In the genomic region with DNA sequence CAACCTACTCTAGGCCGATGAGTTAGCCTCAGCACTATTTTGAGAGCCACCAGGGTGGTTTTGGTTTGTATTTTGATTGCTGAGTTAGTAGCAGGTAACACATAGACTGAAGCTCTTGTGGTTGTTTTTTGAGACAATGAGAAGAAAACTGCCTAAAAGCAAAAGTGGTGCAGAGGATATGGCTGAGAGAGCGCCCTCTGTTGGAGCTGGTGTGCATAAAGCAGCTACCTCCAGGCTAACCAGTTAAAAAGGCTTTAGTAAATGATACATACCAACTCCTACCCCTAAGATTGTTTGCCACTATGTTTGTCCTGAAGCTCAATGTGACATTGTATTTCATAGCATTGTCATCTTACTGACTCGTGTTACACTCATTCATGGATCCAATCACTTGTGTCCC, we compare ENCODE assay signal across 10 mouse cellular contexts. TPM values are rescaled to one million over a fixed set of nuclear protein-coding genes. Genes with fewer than 3 reads are reported as not detected.
DNase-seq lines count a peak whose midpoint lies in the region; ATAC-seq and TF ChIP-seq lines count a peak whose summit lies in the region.
"Had no signal": no experiment of that assay in that cellular context is flagged by ENCODE, and none has a peak within 500 bp of the region (broad histone marks: within the 10 kb centered on the region; RNA-seq: fewer than 3 reads in every experiment).

No protein-coding gene starts in this region.

- no peak overlapping the region for H3K4me3 ChIP-seq in liver, adult 2 months (ENCODE audit: insufficient read depth, low read depth, low read length)
- no peak overlapping the region for H3K4me3 ChIP-seq in liver, embryonic 12.5 days
- H3K4me3 ChIP-seq in cortical plate, adult 2 months (ENCODE audit: insufficient read depth, low read length), result no peak overlapping the region
- H3K4me3 ChIP-seq in forebrain, embryonic 11.5 days (ENCODE audit: low read depth, low read length), result no peak overlapping the region
- H3K4me3 ChIP-seq: heart, embryonic 13.5 days; liver, embryonic 15.5 days had no signal

- no peaks in the 10 kb centered on the region for H3K79me2 ChIP-seq in liver, adult 2 months (ENCODE audit: control insufficient read depth, insufficient read depth, low read length)

- H3K9ac ChIP-seq in liver, adult 2 months (ENCODE audit: low read depth, low read length), result no peak overlapping the region
- H3K9ac ChIP-seq in liver, embryonic 12.5 days, result no peak overlapping the region
- no peak overlapping the region for H3K9ac ChIP-seq in forebrain, embryonic 11.5 days (ENCODE audit: low read length)
- H3K9ac ChIP-seq: heart, embryonic 13.5 days; liver, embryonic 15.5 days had no signal

- no peak for TF ChIP-seq POLR2A in liver, adult 2 months (IDR thresholded peaks at IDR 0.05; ENCODE audit: extremely low read depth, insufficient read depth, low read length)
- TF ChIP-seq POLR2A in cortical plate, adult 2 months (IDR thresholded peaks at IDR 0.05; ENCODE audit: extremely low read depth, insufficient read depth, low read length), result no peak

- DNase-seq in cerebellum, adult 18-20 months, result peak; percentile 22 to 27
- no peak for DNase-seq in cerebellum, adult 9-10 months
- peak; percentile 27 for DNase-seq in liver, adult 2 months (ENCODE audit: extremely low read depth, low read depth, low spot score)
- DNase-seq in splenic B cell, adult 2 months (ENCODE audit: low read depth, low spot score), result peak; percentile 64
- DNase-seq in forebrain, embryonic 11.5 days (ENCODE audit: low spot score), result no peak
- no peak for DNase-seq in left cerebral cortex, postnatal 10 days (ENCODE audit: extremely low spot score in 1 of 2, low spot score in 2 of 2)

- H3K27ac ChIP-seq in liver, adult 2 months (replicated peaks; ENCODE audit: insufficient read depth, low read depth, low read length), result no peak overlapping the region
- no peak overlapping the region for H3K27ac ChIP-seq in liver, embryonic 12.5 days
- H3K27ac ChIP-seq in cortical plate, adult 2 months (ENCODE audit: insufficient read depth, low read length), result no peak overlapping the region
- H3K27ac ChIP-seq in forebrain, embryonic 11.5 days (ENCODE audit: low read depth, low read length), result no peak overlapping the region
- H3K27ac ChIP-seq: heart, embryonic 13.5 days; liver, embryonic 15.5 days had no signal

- no peaks in the 10 kb centered on the region for H3K9me3 ChIP-seq in liver, embryonic 12.5 days (replicated peaks)
- no peaks in the 10 kb centered on the region for H3K9me3 ChIP-seq in forebrain, embryonic 11.5 days (ENCODE audit: control insufficient read depth, low read length)
- H3K9me3 ChIP-seq: heart, embryonic 13.5 days; liver, embryonic 15.5 days had no signal

- intact Hi-C loops in left cerebral cortex, postnatal 10 days (cut with DNase I), result no loop called here

- no peaks in the 10 kb centered on the region for H3K36me3 ChIP-seq in liver, adult 2 months (ENCODE audit: control insufficient read depth, insufficient read depth, low read length)
- no peaks in the 10 kb centered on the region for H3K36me3 ChIP-seq in liver, embryonic 12.5 days
- H3K36me3 ChIP-seq in splenic B cell, adult 2 months (ENCODE audit: control insufficient read depth, insufficient read depth, low read length, poor library complexity, severe bottlenecking), result no peaks in the 10 kb centered on the region
- no peaks in the 10 kb centered on the region for H3K36me3 ChIP-seq in forebrain, embryonic 11.5 days (ENCODE audit: control insufficient read depth, insufficient read depth, low read length)
- H3K36me3 ChIP-seq: heart, embryonic 13.5 days; liver, embryonic 15.5 days had no signal

- peak; percentile 68; the same call in 1 of the 2 replicates for TF ChIP-seq CTCF in liver, adult 2 months (IDR thresholded peaks at IDR 0.05; ENCODE audit: low read depth, low read length)
- TF ChIP-seq CTCF in cortical plate, adult 2 months (IDR thresholded peaks at IDR 0.05; ENCODE audit: extremely low read depth, insufficient read depth, low read length), result peak; percentile 33

- no peaks in the 10 kb centered on the region for H3K4me1 ChIP-seq in liver, adult 2 months (ENCODE audit: control insufficient read depth, insufficient read depth, low read length)
- H3K4me1 ChIP-seq in liver, embryonic 12.5 days, result no peaks in the 10 kb centered on the region
- no peaks in the 10 kb centered on the region for H3K4me1 ChIP-seq in cortical plate, adult 2 months (ENCODE audit: control insufficient read depth, insufficient read depth, low read length)
- H3K4me1 ChIP-seq in forebrain, embryonic 11.5 days (replicated peaks; ENCODE audit: control insufficient read depth, insufficient read depth, low read length), result no peaks in the 10 kb centered on the region
- H3K4me1 ChIP-seq: heart, embryonic 13.5 days; liver, embryonic 15.5 days had no signal

- WGBS in liver, adult 2 months, result 66% methylated on average over 3 of the region's 3 CpGs
- 49% methylated on average over 3 of the region's 3 CpGs for WGBS in liver, embryonic 12.5 days (ENCODE audit: insufficient replicate concordance)
- 61% methylated on average over 3 of the region's 3 CpGs for WGBS in forebrain, embryonic 11.5 days

- no peak for ATAC-seq in liver, embryonic 12.5 days
- no peak for ATAC-seq in forebrain, embryonic 11.5 days (replicated peaks; ENCODE audit: low FRiP score)

- H3K4me2 ChIP-seq in liver, embryonic 12.5 days, result no peak overlapping the region
- H3K4me2 ChIP-seq in forebrain, embryonic 11.5 days (ENCODE audit: low read depth, low read length, severe bottlenecking), result no peak overlapping the region
- H3K4me2 ChIP-seq: heart, embryonic 13.5 days; liver, embryonic 15.5 days had no signal

- no peaks in the 10 kb centered on the region for H3K27me3 ChIP-seq in liver, adult 2 months (ENCODE audit: control insufficient read depth, insufficient read depth, low read length)
- H3K27me3 ChIP-seq in liver, embryonic 12.5 days (replicated peaks), result no peaks in the 10 kb centered on the region
- no peaks in the 10 kb centered on the region for H3K27me3 ChIP-seq in splenic B cell, adult 2 months (ENCODE audit: control insufficient read depth, insufficient read depth, low read length, poor library complexity, severe bottlenecking)
- H3K27me3 ChIP-seq in forebrain, embryonic 11.5 days (ENCODE audit: control insufficient read depth, insufficient read depth, low read length), result no peaks in the 10 kb centered on the region
- H3K27me3 ChIP-seq: heart, embryonic 13.5 days; liver, embryonic 15.5 days had no signal

RNA-seq across cellular contexts. Expression of gene Nsrp1, which starts 54.3 kb away (rescaled TPM):
- 2.2 and 3.7 TPM in 2 replicates for total RNA-seq in liver, adult 2 months (2014; rRNA removed)
- polyA plus RNA-seq in liver, adult 2 months (2012; rRNA removed), result 0.65 and 0.75 TPM in 2 replicates
- polyA plus RNA-seq in liver, embryonic 12.5 days (2016; fragmentation: Nextera tagmentation; extraction: Ambion mirVana), result 34.9 and 37.1 TPM in 2 replicates
- 8.4 and 10.1 TPM in 2 replicates for polyA plus RNA-seq in cortical plate, adult 2 months (2012; rRNA removed)
- 60.4 and 67.6 TPM in 2 replicates for polyA plus RNA-seq in forebrain, embryonic 11.5 days (2014; fragmentation: Nextera tagmentation; extraction: Ambion mirVana)
- 10 to 100 TPM; 15.2 to 15.8 TPM for total RNA-seq in left cerebral cortex, postnatal 10 days (2021)

RNA-seq across cellular contexts. Expression of gene Efcab5, which starts 56.2 kb away (rescaled TPM):
- 0.07 and 0.09 TPM in 2 replicates for total RNA-seq in liver, adult 2 months (2014; rRNA removed)
- polyA plus RNA-seq in liver, adult 2 months (2012; rRNA removed), result not detected in 2 replicates
- 0.11 and 0.17 TPM in 2 replicates for polyA plus RNA-seq in liver, embryonic 12.5 days (2016; fragmentation: Nextera tagmentation; extraction: Ambion mirVana)
- polyA plus RNA-seq in cortical plate, adult 2 months (2012; rRNA removed), result 2.9 and 4.3 TPM in 2 replicates
- polyA plus RNA-seq in forebrain, embryonic 11.5 days (2014; fragmentation: Nextera tagmentation; extraction: Ambion mirVana), result 0.13 and 1.0 TPM in 2 replicates
- 1 to 10 TPM; 2.1 to 2.2 TPM for total RNA-seq in left cerebral cortex, postnatal 10 days (2021)

Comparison
In these comparisons a context has a peak if more than half of its experiments do, and no peak if none do; other contexts are left out.
1. DNase-seq: peak in cerebellum, adult 18-20 months (2 of 2), liver, adult 2 months (single experiment) and splenic B cell, adult 2 months (single experiment); none in cerebellum, adult 9-10 months (single experiment), forebrain, embryonic 11.5 days (single experiment) and left cerebral cortex, postnatal 10 days (0 of 2).